Mouse (Mus musculus) lung, adult 2 months (tissue): Measurements from ENCODE around the gene H2al1d.

Experiments
- CTCF ChIP-seq: fragments of 200-500 bp; IDR thresholded peaks from 2 replicates; pipeline ENCODE4 v1.5.1; 2011; ENCODE audit warnings: mild to moderate bottlenecking, low read length, control low read depth; ENCODE audit not compliant: insufficient read depth
- POLR2A ChIP-seq: fragments of 200-500 bp; IDR thresholded peaks from 2 replicates; pipeline ENCODE4 v1.6.1; 2011; ENCODE audit warnings: low read depth, mild to moderate bottlenecking, control low read depth, low read length, borderline replicate concordance; ENCODE audit errors: extremely low read depth

DNA sequence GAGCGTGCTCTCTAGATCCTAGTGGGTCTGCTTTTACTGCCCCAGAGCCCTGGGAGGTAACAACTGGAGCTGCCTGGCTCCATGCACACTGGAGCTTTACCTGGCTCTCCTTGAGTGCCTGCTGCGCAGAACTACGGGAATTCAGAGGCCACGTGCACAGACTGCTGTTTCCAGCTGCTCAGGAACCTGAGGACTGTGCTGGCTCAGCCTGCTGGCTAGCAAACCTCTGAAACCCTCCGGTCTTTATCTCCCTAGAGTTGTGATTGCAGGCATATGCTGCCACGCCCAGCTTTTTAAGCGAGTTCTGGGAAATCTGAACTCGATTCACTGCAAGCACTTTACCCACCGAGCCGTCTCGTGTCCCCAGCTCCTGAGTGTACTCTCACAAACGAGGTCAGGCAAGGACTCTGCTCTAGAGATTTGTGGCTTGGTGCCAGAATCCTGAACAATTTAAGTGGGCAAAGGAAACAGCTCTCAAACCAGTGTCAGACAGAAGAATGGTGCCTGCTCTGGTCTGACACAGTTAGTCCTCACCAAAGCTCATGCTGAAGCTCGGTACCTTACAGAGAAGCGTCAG is 20.2 kb upstream of the H2al1d start:
- TF ChIP-seq POLR2A, result no peak
- no peak for TF ChIP-seq CTCF
